Mouse (Mus musculus) left cerebral cortex, postnatal 4 days (tissue): ENCODE results near the gene Kazn. TPM values are rescaled to one million over a fixed set of nuclear protein-coding genes. Genes with fewer than 3 reads are reported as not detected.

Experiments
- DNase-seq: peaks from one replicate; pipeline ENCODE4 v3.0.0-alpha.2; 2022
- intact Hi-C: fragments of 180-260 bp; cut with DNase I; formaldehyde crosslinking; loops from one replicate; pipeline ENCODE4 v1.15.1; 2025
- total RNA-seq, 2 experiments: library from RNA; stranded (reverse); gene quantifications; 2 replicates each; pipeline ENCODE4 v1.2.3; 2021

The Kazn gene
- total RNA-seq, 2 experiments from 2014 or later = 68.9 to 70.4 TPM

GRCm38 (mm10) chr4:142083193-142083592 is 156.0 kb downstream of the Kazn start:
- DNase-seq = no peak
- intact Hi-C loops = no loop called here

- DNase-seq = no peak
- intact Hi-C loops = no loop called here
Measured at GRCm38 (mm10) chr4:142082703-142083102, 156.5 kb downstream of the Kazn start.

- DNase-seq = no peak
- intact Hi-C loops = no loop called here
Measured at GRCm38 (mm10) chr4:142081631-142082283, 157.4 kb downstream of the Kazn start.

GRCm38 (mm10) chr4:142080901-142081630 is 158.1 kb downstream of the Kazn start:
- intact Hi-C loops = no loop called here

GRCm38 (mm10) chr4:142080487-142080767 is 158.8 kb downstream of the Kazn start:
- no peak for DNase-seq
- intact Hi-C loops = no loop called here

More at GRCm38 (mm10) chr4:142080901-142081630, 158.1 kb downstream of the Kazn start:
- DNase-seq = peak; percentile 95

GRCm38 (mm10) chr4:142079629-142080486 is 159.3 kb downstream of the Kazn start:
- intact Hi-C loops = no loop called here
- no peak for DNase-seq

- DNase-seq = peak; percentile 43
- intact Hi-C loops = no loop called here
Measured at GRCm38 (mm10) chr4:142077572-142078271, 161.5 kb downstream of the Kazn start.

GRCm38 (mm10) chr4:142076883-142077282 is 162.3 kb downstream of the Kazn start:
- intact Hi-C loops = no loop called here
- DNase-seq = no peak

GRCm38 (mm10) chr4:142075931-142076330 is 163.3 kb downstream of the Kazn start:
- DNase-seq = no peak
- intact Hi-C loops = no loop called here

- intact Hi-C loops = no loop called here
- DNase-seq = no peak
Measured at GRCm38 (mm10) chr4:142074060-142074732, 165.0 kb downstream of the Kazn start.

GRCm38 (mm10) chr4:142071243-142071991 is 167.8 kb downstream of the Kazn start:
- DNase-seq = peak; percentile 79
- intact Hi-C loops = no loop called here

GRCm38 (mm10) chr4:142070840-142071239 is 168.4 kb downstream of the Kazn start:
- DNase-seq = no peak
- intact Hi-C loops = no loop called here

GRCm38 (mm10) chr4:142068899-142069812 is 170.0 kb downstream of the Kazn start:
- no peak for DNase-seq
- intact Hi-C loops = no loop called here

GRCm38 (mm10) chr4:142066576-142066975 is 172.6 kb downstream of the Kazn start:
- DNase-seq = no peak
- intact Hi-C loops = no loop called here

GRCm38 (mm10) chr4:142065835-142066234 is 173.4 kb downstream of the Kazn start:
- no peak for DNase-seq
- intact Hi-C loops = no loop called here

GRCm38 (mm10) chr4:142065270-142065669 is 173.9 kb downstream of the Kazn start:
- intact Hi-C loops = no loop called here
- DNase-seq = no peak

- DNase-seq = no peak
- intact Hi-C loops = no loop called here
Measured at GRCm38 (mm10) chr4:142064582-142065228, 174.5 kb downstream of the Kazn start.

- intact Hi-C loops = no loop called here
Measured at GRCm38 (mm10) chr4:142063057-142063534, 176.1 kb downstream of the Kazn start.

More at GRCm38 (mm10) chr4:142063057-142063534, 176.1 kb downstream of the Kazn start:
- DNase-seq = no peak
